Mouse (Mus musculus) lung, adult 2 months (tissue): Measurements from ENCODE around the gene Cfap54.

Experiments
- CTCF ChIP-seq: fragments of 200-500 bp; IDR thresholded peaks from 2 replicates; pipeline ENCODE4 v1.5.1; 2011; ENCODE audit warnings: mild to moderate bottlenecking, low read length, control low read depth; ENCODE audit not compliant: insufficient read depth
- POLR2A ChIP-seq: fragments of 200-500 bp; IDR thresholded peaks from 2 replicates; pipeline ENCODE4 v1.6.1; 2011; ENCODE audit warnings: low read depth, mild to moderate bottlenecking, control low read depth, low read length, borderline replicate concordance; ENCODE audit errors: extremely low read depth

DNA sequence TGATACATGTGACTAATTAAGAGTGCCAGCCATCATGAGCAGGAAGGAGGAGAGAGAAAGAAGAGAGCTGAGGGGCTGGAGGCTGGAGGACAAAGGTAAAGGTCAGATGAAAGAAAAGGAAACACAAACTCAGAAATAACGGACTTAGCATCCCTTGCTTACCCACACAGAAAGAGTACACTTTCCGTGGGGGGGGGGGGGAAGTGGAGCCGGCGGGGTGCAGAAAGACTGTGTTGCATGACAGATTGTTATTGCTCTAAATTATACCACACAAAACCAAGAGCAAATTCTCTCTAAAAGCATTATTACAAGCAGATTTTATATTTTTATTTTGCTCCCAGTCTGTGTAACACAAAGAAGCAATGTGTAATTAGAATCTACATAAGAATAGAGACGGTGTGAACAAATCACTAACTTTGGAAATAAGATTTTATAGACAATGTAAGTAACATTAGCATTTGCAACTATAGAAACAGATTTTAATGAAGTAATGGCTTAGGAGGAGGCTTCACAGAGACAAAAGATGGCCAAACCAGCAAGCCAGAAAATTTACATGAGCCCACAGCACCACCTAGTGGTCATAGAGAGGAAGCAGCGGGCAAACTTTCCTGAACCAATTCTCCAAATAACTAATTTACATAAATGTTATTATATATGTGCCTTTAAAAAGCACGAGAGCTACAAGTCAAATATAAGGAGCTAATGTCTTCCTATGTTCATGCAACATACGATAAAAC, 67.2 kb downstream of the Cfap54 start:
- TF ChIP-seq POLR2A, result no peak
- TF ChIP-seq CTCF, result peak; percentile 51; the same call in 1 of the 2 replicates
